In the genomic region with DNA sequence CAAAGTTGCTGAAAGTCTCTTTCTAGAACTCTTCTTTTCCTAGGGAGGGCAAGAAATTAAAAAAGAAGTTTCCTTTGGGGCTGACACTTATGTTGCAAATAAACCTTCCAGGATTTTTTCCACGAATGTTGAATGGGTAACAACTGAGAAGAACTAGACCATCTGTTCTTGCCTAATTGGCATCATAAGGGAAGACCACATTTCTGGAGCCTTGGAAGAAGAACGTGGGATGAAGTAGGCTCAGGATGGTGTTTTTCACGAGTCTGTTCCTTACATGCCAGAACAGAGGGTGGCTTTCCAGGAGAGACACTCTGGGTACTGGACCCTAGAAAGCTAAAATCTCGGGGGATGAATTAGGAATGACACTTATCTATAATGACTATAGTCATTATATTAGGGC, we compare ENCODE assay signal across 34 mouse cellular contexts.
DNase-seq lines count a peak whose midpoint lies in the region; ATAC-seq and TF ChIP-seq lines count a peak whose summit lies in the region.
"Had no signal": no experiment of that assay in that cellular context is flagged by ENCODE, and none has a peak within 500 bp of the region (broad histone marks: within the 10 kb centered on the region; RNA-seq: fewer than 3 reads in every experiment).

No protein-coding gene starts in this region.

- H3K36me3 ChIP-seq in hindbrain, embryonic 11.5 days (ENCODE audit: control insufficient read depth, insufficient read depth, low read length) = no peaks in the 10 kb centered on the region
- H3K36me3 ChIP-seq: embryonic facial prominence, embryonic 12.5 days; forebrain, embryonic 15.5 days; heart, embryonic 13.5 days; intestine, embryonic 15.5 days; limb, embryonic 15.5 days; liver, embryonic 13.5 days; midbrain, embryonic 12.5 days; neural tube, embryonic 12.5 days; stomach, embryonic 15.5 days had no signal

- TF ChIP-seq CTCF in brain, embryonic 14.5 days (IDR thresholded peaks at IDR 0.05; ENCODE audit: borderline replicate concordance, extremely low read depth, insufficient read depth, insufficient read length) = no peak

- DNase-seq in frontal cortex, adult 2 months (ENCODE audit: extremely low spot score in 1 of 2, low spot score in 1 of 2) = peak; percentile 59 to 74
- DNase-seq in frontal cortex, postnatal 14 days (ENCODE audit: low spot score in 2 of 2) = no peak
- peak; percentile 27 for DNase-seq in left cerebral cortex, adult 11 months (ENCODE audit: low spot score)
- no peak for DNase-seq in left cerebral cortex, postnatal 4 days
- DNase-seq in brain, embryonic 14.5 days (ENCODE audit: low read depth) = peak; percentile 13
- peak; percentile 84 for DNase-seq in telencephalon, adult 2 months (ENCODE audit: low read depth, low spot score)
- DNase-seq in hindbrain, embryonic 11.5 days (ENCODE audit: low spot score) = no peak
- DNase-seq: adrenal gland, postnatal 10 days; cerebellum, adult 11-12 months; cerebellum, adult 9-11 months; embryo, embryonic 11 days; gastrocnemius, postnatal 36 days; heart, adult 2 months; heart, postnatal 10 days; kidney, adult 8-10 months; kidney, postnatal 4 days; liver, embryonic 13.5 days; lung, adult 18-20 months; lung, postnatal 4 days; thymus, postnatal 25 days had no signal

- H3K4me3 ChIP-seq in hindbrain, embryonic 11.5 days (ENCODE audit: low read depth, low read length) = no peak overlapping the region
- H3K4me3 ChIP-seq: embryonic facial prominence, embryonic 12.5 days; forebrain, embryonic 15.5 days; heart, adult 2 months; heart, embryonic 13.5 days; intestine, embryonic 15.5 days; limb, embryonic 15.5 days; liver, embryonic 13.5 days; megakaryocyte, embryonic 14.5 days; midbrain, embryonic 12.5 days; myocyte; neural tube, embryonic 12.5 days; stomach, embryonic 15.5 days had no signal

- intact Hi-C loops in left cerebral cortex, postnatal 4 days (cut with DNase I) = no loop called here

- H3K27ac ChIP-seq in hindbrain, embryonic 11.5 days (ENCODE audit: low read depth, low read length) = no peak overlapping the region
- H3K27ac ChIP-seq: embryonic facial prominence, embryonic 12.5 days; forebrain, embryonic 15.5 days; heart, adult 2 months; heart, embryonic 13.5 days; intestine, embryonic 15.5 days; kidney, postnatal 0 days; limb, embryonic 15.5 days; liver, embryonic 13.5 days; midbrain, embryonic 12.5 days; neural tube, embryonic 12.5 days; stomach, embryonic 15.5 days had no signal

- H3K9me3 ChIP-seq in hindbrain, embryonic 11.5 days (ENCODE audit: control insufficient read depth, low read length) = no peaks in the 10 kb centered on the region
- H3K9me3 ChIP-seq: forebrain, embryonic 15.5 days; intestine, embryonic 15.5 days; limb, embryonic 15.5 days; liver, embryonic 13.5 days; midbrain, embryonic 12.5 days; neural tube, embryonic 12.5 days; stomach, embryonic 15.5 days had no signal

- H3K4me2 ChIP-seq in hindbrain, embryonic 11.5 days (replicated peaks; ENCODE audit: low read depth, low read length) = no peak overlapping the region
- H3K4me2 ChIP-seq: embryonic facial prominence, embryonic 12.5 days; forebrain, embryonic 15.5 days; heart, embryonic 13.5 days; intestine, embryonic 15.5 days; limb, embryonic 15.5 days; liver, embryonic 13.5 days; midbrain, embryonic 12.5 days; neural tube, embryonic 12.5 days; stomach, embryonic 15.5 days had no signal

- WGBS in hindbrain, embryonic 11.5 days = 80% methylated on average over 4 of the region's 4 CpGs

- no peaks in the 10 kb centered on the region for H3K27me3 ChIP-seq in hindbrain, embryonic 11.5 days (ENCODE audit: control insufficient read depth, insufficient read depth, low read length)
- H3K27me3 ChIP-seq: forebrain, embryonic 15.5 days; heart, embryonic 13.5 days; intestine, embryonic 15.5 days; limb, embryonic 15.5 days; liver, embryonic 13.5 days; midbrain, embryonic 12.5 days; neural tube, embryonic 12.5 days; Patski; stomach, embryonic 15.5 days had no signal

- H3K4me1 ChIP-seq in hindbrain, embryonic 11.5 days (replicated peaks; ENCODE audit: control insufficient read depth, insufficient read depth, low read length) = no peaks in the 10 kb centered on the region
- H3K4me1 ChIP-seq: embryonic facial prominence, embryonic 12.5 days; intestine, embryonic 15.5 days; limb, embryonic 15.5 days; liver, embryonic 13.5 days; megakaryocyte, embryonic 14.5 days; midbrain, embryonic 12.5 days; neural tube, embryonic 12.5 days; stomach, embryonic 15.5 days had no signal

- H3K9ac ChIP-seq in hindbrain, embryonic 11.5 days (ENCODE audit: low read depth, low read length) = no peak overlapping the region
- H3K9ac ChIP-seq: embryonic facial prominence, embryonic 12.5 days; forebrain, embryonic 15.5 days; heart, embryonic 13.5 days; intestine, embryonic 15.5 days; limb, embryonic 15.5 days; liver, embryonic 13.5 days; midbrain, embryonic 12.5 days; neural tube, embryonic 12.5 days; stomach, embryonic 15.5 days had no signal

- no peak for TF ChIP-seq POLR2A in brain, embryonic 14.5 days (IDR thresholded peaks at IDR 0.05; ENCODE audit: borderline replicate concordance, extremely low read depth, insufficient read depth, insufficient read length, poor library complexity, severe bottlenecking)

- no peak for ATAC-seq in hindbrain, embryonic 11.5 days (ENCODE audit: low FRiP score)
- ATAC-seq: forebrain, embryonic 15.5 days; hindbrain, embryonic 16.5 days; intestine, embryonic 15.5 days; lung, postnatal 0 days; Patski had no signal

Comparison
In these comparisons a context has a peak if more than half of its experiments do, and no peak if none do; other contexts are left out.
1. DNase-seq: peak in frontal cortex, adult 2 months (2 of 2), left cerebral cortex, adult 11 months (single experiment), brain, embryonic 14.5 days (single experiment) and telencephalon, adult 2 months (single experiment); none in frontal cortex, postnatal 14 days (0 of 2), left cerebral cortex, postnatal 4 days (single experiment) and hindbrain, embryonic 11.5 days (single experiment).